Mouse (Mus musculus) spleen, embryonic (tissue): ENCODE results near the gene 4933411K16Rik.

Source experiments
- CTCF ChIA-PET: fragments of 350-600 bp; sonication (Branson Sonifier 250); formaldehyde crosslinking; loops from one replicate; lab custom pipeline; 2022; lab: Charles Lee

The 4933411K16Rik gene

GRCm38 (mm10) chr19:42035456-42036248, 16.4 kb upstream of the 4933411K16Rik start, which contains the start of gene Ankrd2:
Gene Ankrd2 (plus strand): TSS chr19:42036000.
- CTCF ChIA-PET: interaction anchor here (0.5 to 0.6 kb wide), 3 partner anchors 17 to 127 kb away, joined by 4 to 5 read pairs (median 5); no protein-coding TSS in a partner anchor

DNA sequence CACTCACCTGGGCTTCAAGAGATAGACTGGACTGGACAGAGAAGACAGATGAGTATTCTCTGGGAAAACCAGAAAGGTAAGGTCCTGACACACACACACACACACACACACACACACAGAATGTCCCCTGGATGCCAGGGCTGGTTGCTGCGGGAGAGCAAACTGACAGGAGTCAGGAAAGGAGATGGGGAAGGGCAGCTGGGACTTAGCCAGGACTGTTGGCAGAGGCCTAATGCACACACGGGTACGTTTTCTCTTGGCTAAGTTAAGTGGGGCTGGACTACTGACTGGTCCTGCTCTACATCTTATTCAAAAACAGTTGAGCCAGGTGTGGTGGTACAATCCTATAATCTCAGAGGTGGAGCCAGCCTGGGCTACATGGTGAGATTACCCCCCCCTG, 15.7 kb upstream of the 4933411K16Rik start:
- CTCF ChIA-PET: interaction anchor here (0.6 kb wide), 1 partner anchor 52 kb away, joined by 5 read pairs; no protein-coding TSS in a partner anchor

GRCm38 (mm10) chr19:42037167-42037702, 14.8 kb upstream of the 4933411K16Rik start:
- CTCF ChIA-PET: no interaction called here

- CTCF ChIA-PET: no interaction called here
Measured at GRCm38 (mm10) chr19:42038310-42038709, 13.7 kb upstream of the 4933411K16Rik start.

GRCm38 (mm10) chr19:42043988-42044387, 8.1 kb upstream of the 4933411K16Rik start:
- CTCF ChIA-PET: no interaction called here

DNA sequence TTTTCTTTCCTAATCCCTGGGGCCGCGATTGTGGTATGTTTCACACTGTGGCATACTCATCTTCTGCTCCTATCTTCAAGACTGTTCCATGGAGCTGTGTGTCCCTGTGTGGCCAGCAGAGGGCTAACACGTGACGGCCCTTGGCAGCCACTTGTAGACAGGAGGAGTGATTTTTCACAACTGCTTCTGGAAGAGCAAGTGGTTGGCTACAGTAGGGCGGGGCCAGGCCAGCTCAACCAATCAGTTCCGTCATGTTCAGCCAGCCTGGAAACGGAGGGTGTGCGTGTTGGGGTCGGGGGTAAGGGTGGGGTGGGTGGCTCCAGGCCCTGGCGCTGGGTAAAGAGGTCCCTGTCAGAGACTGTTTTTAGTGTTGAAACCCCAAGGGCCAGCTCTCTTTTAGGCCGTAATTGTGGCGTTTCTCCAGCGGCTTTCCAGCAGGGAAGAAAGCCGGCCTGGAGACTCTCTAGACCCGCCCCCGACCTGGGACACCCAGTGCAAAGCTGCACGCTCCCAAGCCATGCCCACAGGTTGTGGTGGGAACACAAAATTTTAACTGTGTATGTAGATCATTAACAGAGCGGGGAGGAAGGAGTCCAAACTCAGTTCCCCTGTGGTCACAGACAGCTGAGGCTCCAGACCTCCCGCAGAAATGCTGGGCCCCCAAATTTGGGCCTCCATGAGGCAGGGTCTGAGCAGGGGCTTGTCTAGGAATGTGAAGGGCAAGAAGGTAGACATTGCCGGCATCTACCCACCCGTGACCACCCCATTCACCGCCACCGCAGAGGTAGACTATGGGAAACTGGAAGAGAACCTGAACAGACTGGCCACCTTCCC, 6.6 kb upstream of the 4933411K16Rik start, which contains the start of gene Hoga1:
Gene Hoga1 (plus strand): TSS at position 342 of the 834 bp plus-strand sequence.
- CTCF ChIA-PET: interaction anchor here (0.7 to 1.3 kb wide), 2 partner anchors 82 to 100 kb away, joined by 3 read pairs; no protein-coding TSS in a partner anchor

- CTCF ChIA-PET: no interaction called here
Measured at GRCm38 (mm10) chr19:42050251-42050650, 1.8 kb upstream of the 4933411K16Rik start.

DNA sequence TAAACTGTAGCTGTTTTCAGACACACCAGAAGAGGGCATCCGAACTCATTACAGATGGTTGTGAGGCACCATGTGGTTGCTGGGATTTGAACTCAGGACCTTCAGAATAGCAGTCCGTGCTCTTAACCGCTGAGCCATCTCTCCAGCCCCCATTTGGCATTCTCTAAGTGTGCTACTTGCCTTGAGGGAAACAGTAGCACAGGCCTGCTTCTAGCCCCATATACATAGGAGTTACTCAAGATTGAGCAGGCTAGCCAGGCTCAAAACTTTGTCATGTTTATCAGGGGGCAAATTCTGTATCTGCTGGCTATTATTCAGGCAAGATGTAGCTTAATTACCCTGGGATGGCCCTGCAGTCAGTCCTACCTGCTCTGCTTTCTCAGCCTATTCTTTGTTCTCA, 697 bp upstream of the 4933411K16Rik start:
- CTCF ChIA-PET: no interaction called here

GRCm38 (mm10) chr19:42054255-42054654, 2.2 kb downstream of the 4933411K16Rik start:
- CTCF ChIA-PET: no interaction called here

DNA sequence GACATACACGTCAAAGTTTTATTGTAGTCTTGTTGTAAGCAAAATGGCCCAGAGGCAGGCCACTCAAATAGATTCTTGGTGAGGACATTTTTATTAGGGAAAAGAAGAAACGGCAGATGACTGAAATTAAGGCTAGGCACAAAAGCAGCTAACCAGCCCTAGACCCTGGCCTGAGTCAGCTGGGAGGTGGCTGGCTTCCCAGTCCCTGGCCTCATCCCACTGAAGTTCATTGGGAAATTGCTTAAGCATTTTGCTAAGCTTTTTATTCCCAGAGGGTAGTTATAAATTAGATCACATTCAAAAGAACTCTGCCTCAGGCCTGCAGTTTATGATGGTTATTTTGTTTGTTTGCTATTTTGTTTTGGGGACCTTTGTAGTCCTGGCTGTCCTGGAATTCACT, 3.8 kb downstream of the 4933411K16Rik start:
- CTCF ChIA-PET: no interaction called here

GRCm38 (mm10) chr19:42056719-42057409, 4.8 kb downstream of the 4933411K16Rik start:
- CTCF ChIA-PET: no interaction called here

GRCm38 (mm10) chr19:42058426-42058825, 6.4 kb downstream of the 4933411K16Rik start:
- CTCF ChIA-PET: no interaction called here

DNA sequence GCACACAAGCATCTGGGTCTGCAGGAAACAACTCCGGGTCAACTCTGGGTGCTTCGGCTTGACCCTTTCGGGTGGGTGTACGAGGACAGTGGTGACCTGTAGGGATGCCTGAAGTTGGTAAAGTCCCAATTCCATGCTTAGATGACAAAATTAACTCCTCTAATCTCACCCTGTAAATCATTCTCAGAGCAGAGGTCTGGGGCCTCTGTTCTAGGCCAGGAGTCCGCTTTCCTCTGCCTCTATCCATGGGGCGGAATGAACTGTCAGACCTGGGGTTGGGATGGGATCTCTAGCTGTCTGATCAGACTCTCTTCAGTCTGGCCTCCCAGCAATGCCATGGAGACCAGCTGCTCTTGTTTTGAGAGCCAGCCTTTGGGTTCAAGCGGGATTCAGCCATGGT, 9.4 kb downstream of the 4933411K16Rik start:
- CTCF ChIA-PET: no interaction called here

GRCm38 (mm10) chr19:42068441-42069240, 16.6 kb downstream of the 4933411K16Rik start:
- CTCF ChIA-PET: interaction anchor here (0.9 kb wide), 1 partner anchor 18 kb away, joined by 3 read pairs; no protein-coding TSS in a partner anchor

GRCm38 (mm10) chr19:42069241-42069525, 17.1 kb downstream of the 4933411K16Rik start:
- CTCF ChIA-PET: interaction anchor here (0.9 kb wide), 1 partner anchor 18 kb away, joined by 3 read pairs; no protein-coding TSS in a partner anchor

DNA sequence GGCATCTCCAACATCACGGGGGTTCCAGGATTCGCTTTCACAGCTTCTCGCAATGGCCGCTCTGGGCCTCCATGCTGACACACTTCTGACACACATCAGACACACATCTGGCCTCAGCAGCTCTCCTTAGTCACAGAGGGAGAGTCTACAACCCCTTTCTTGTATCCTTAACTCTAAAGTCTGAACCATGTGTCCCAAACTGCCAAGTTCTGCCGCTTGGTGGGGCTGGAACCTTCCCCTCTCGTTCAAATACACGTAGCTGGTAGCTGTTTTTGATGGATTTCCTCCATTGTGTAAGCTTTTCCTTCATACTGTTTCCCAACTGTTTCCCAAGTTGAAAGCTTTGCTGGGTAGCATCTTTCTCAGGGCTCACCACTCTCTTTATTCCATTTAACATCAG, 19.2 kb downstream of the 4933411K16Rik start:
- CTCF ChIA-PET: interaction anchor here (0.7 to 1.5 kb wide), 2 partner anchors 20 to 95 kb away, joined by 3 to 5 read pairs; no protein-coding TSS in a partner anchor

DNA sequence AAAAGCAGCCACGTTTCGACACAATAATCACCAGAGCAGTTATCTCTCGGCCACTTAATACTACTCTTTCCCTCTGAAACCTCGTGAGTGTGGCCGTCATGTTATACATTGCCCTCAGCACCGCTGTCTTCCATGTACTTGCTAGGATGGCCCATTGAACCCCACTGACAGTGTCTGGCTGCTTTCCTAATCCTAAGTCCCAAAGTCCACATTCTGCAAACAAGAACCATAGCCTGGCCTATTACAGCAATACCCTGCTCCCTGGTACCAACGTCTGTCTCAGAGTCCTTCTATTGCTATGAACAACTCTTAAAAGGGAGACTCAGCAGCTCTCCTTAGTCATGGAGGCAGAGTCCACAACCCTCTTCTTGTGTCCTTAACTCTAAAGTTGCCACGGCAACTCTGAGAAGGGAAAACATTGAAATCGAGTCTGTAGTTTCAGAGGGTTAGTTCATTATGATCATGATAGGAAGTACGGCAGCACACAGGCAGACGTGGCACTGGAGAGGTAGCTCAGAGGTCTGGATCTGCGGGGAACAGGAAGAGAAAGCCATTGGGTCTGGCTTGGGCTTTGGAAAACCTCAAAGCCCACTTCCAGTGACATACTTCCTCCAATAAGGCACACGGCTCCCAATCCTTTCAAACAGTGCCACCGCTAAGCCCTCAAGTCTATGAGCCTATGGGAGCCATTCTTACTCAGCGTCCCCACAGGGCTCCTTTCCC, 20.0 kb downstream of the 4933411K16Rik start:
- CTCF ChIA-PET: interaction anchor here (1.5 kb wide), 1 partner anchor 95 kb away, joined by 3 read pairs; no protein-coding TSS in a partner anchor

GRCm38 (mm10) chr19:42072802-42073201, 20.8 kb downstream of the 4933411K16Rik start:
- CTCF ChIA-PET: no interaction called here

DNA sequence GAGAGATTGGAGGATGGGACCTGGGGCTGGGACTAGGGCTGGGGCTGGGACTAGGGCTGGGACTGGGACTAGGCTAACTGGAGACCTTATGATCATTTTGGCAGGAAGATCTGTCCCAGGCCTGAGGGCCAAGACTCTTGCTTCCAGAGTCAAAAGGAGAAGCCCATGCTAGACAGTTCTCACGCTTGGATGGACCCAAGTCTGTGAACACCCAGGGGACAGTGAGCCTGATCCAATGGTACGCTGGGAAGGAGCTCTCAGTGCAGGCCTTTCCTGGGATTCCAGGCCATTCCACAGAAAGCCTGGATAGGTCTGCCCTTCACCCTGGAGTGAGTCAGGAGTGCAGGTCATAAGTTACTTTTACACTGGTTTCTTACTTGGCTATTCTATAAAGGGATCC, 23.0 kb downstream of the 4933411K16Rik start:
- CTCF ChIA-PET: no interaction called here

DNA sequence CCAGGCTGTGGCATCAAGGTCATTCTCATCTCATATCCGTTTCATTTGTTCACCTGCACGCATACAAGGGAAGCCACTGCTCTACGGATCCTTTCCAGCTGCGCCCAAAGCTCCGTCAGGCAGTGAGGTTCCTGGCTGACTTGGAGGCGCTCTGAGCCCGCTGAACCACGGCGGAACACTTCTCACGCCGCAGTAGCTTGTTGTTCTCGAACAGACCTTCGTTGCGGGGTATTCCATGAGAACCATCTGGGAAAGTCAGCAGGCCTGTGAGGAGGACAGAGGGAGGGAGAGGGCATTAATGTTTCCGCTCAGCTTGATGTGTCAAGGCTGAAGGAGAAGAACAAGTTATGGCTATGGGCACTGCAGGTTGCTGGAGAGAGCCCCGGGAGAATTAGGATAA, 23.9 kb downstream of the 4933411K16Rik start:
- CTCF ChIA-PET: no interaction called here
